23 mouse cellular contexts compared by ENCODE assay signal in genomic region chr11:19610559-19610958, GRCm38 (mm10).
A peak's percentile ranks its signal among the peaks of the same experiment; 100 is the strongest.
DNase-seq lines count a peak whose midpoint lies in the region; ATAC-seq and TF ChIP-seq lines count a peak whose summit lies in the region.
"Had no signal": no experiment of that assay in that cellular context is flagged by ENCODE, and none has a peak within 500 bp of the region (broad histone marks: within the 10 kb centered on the region; RNA-seq: fewer than 3 reads in every experiment).

No protein-coding gene starts in this region.

- TF ChIP-seq CTCF in forebrain, postnatal 0 days (IDR thresholded peaks at IDR 0.05; ENCODE audit: low read depth) = no peak

- ATAC-seq in forebrain, postnatal 0 days = no peak
- peak; percentile 72; the same call in 1 of the 2 replicates for ATAC-seq in kidney, embryonic 14.5 days (ENCODE audit: low FRiP score, low TSS enrichment)
- peak; percentile 16; the same call in 1 of the 2 replicates for ATAC-seq in neural tube, embryonic 11.5 days (ENCODE audit: insufficient read depth, low FRiP score, low TSS enrichment)
- ATAC-seq in limb, embryonic 11.5 days (ENCODE audit: insufficient number of reproducible peaks, low FRiP score, low TSS enrichment, low read depth) = no peak
- ATAC-seq in intestine, embryonic 15.5 days = no peak
- ATAC-seq: CD4-positive, CD25-positive, alpha-beta regulatory T cell, adult 4 months; forebrain, embryonic 16.5 days had no signal

- WGBS in forebrain, embryonic 10.5 days = 90% methylated on average over 6 of the region's 6 CpGs
- 85% methylated on average over 6 of the region's 6 CpGs for WGBS in forebrain, postnatal 0 days
- WGBS in kidney, embryonic 14.5 days = 17% methylated on average over 6 of the region's 6 CpGs
- WGBS in neural tube, embryonic 11.5 days = 54% methylated on average over 6 of the region's 6 CpGs
- 7% methylated on average over 6 of the region's 6 CpGs for WGBS in limb, embryonic 11.5 days
- 38% methylated on average over 6 of the region's 6 CpGs for WGBS in intestine, embryonic 15.5 days

- no peaks in the 10 kb centered on the region for H3K4me1 ChIP-seq in forebrain, embryonic 10.5 days
- H3K4me1 ChIP-seq in forebrain, postnatal 0 days (ENCODE audit: insufficient read depth) = no peaks in the 10 kb centered on the region
- no peaks in the 10 kb centered on the region for H3K4me1 ChIP-seq in kidney, embryonic 14.5 days (ENCODE audit: control insufficient read depth, insufficient read depth, low read length)
- no peaks in the 10 kb centered on the region for H3K4me1 ChIP-seq in neural tube, embryonic 11.5 days (ENCODE audit: control insufficient read depth, insufficient read depth, low read length)
- H3K4me1 ChIP-seq in limb, embryonic 11.5 days (ENCODE audit: control insufficient read depth, insufficient read depth, low read length) = no peaks in the 10 kb centered on the region
- H3K4me1 ChIP-seq in intestine, embryonic 15.5 days (replicated peaks) = no peaks in the 10 kb centered on the region
- H3K4me1 ChIP-seq: embryonic facial prominence, embryonic 12.5 days; forebrain, embryonic 12.5 days; heart, embryonic 15.5 days; hindbrain, embryonic 15.5 days had no signal

- no peak overlapping the region for H3K9ac ChIP-seq in forebrain, postnatal 0 days
- H3K9ac ChIP-seq in kidney, embryonic 14.5 days (ENCODE audit: low read depth, low read length) = no peak overlapping the region
- H3K9ac ChIP-seq in neural tube, embryonic 11.5 days (ENCODE audit: low read length) = no peak overlapping the region
- no peak overlapping the region for H3K9ac ChIP-seq in limb, embryonic 11.5 days (ENCODE audit: low read length)
- H3K9ac ChIP-seq in intestine, embryonic 15.5 days = no peak overlapping the region
- H3K9ac ChIP-seq: embryonic facial prominence, embryonic 12.5 days; forebrain, embryonic 12.5 days; heart, embryonic 15.5 days; hindbrain, embryonic 15.5 days had no signal

- H3K4me2 ChIP-seq in forebrain, postnatal 0 days (ENCODE audit: low read depth) = no peak overlapping the region
- H3K4me2 ChIP-seq in kidney, embryonic 14.5 days (replicated peaks; ENCODE audit: low read depth, low read length) = no peak overlapping the region
- H3K4me2 ChIP-seq in neural tube, embryonic 11.5 days (ENCODE audit: low read depth) = no peak overlapping the region
- H3K4me2 ChIP-seq in limb, embryonic 11.5 days (ENCODE audit: low read depth, severe bottlenecking) = no peak overlapping the region
- H3K4me2 ChIP-seq in intestine, embryonic 15.5 days (replicated peaks) = no peak overlapping the region
- H3K4me2 ChIP-seq: embryonic facial prominence, embryonic 12.5 days; forebrain, embryonic 12.5 days; heart, embryonic 11.5 days; heart, embryonic 15.5 days; hindbrain, embryonic 15.5 days had no signal

- H3K27me3 ChIP-seq in forebrain, embryonic 10.5 days (ENCODE audit: poor library complexity, severe bottlenecking) = no peaks in the 10 kb centered on the region
- no peaks in the 10 kb centered on the region for H3K27me3 ChIP-seq in forebrain, postnatal 0 days (ENCODE audit: insufficient read depth, low read length)
- H3K27me3 ChIP-seq in kidney, embryonic 14.5 days (ENCODE audit: control insufficient read depth, insufficient read depth, low read length) = no peaks in the 10 kb centered on the region
- H3K27me3 ChIP-seq in neural tube, embryonic 11.5 days (ENCODE audit: control insufficient read depth, insufficient read depth, low read length) = no peaks in the 10 kb centered on the region
- no peaks in the 10 kb centered on the region for H3K27me3 ChIP-seq in limb, embryonic 11.5 days (ENCODE audit: control insufficient read depth, insufficient read depth, low read length)
- H3K27me3 ChIP-seq in intestine, embryonic 15.5 days (replicated peaks) = no peaks in the 10 kb centered on the region
- H3K27me3 ChIP-seq: embryonic facial prominence, embryonic 12.5 days; forebrain, embryonic 12.5 days; heart, embryonic 15.5 days; hindbrain, embryonic 15.5 days had no signal

- H3K27ac ChIP-seq in forebrain, embryonic 10.5 days = no peak overlapping the region
- H3K27ac ChIP-seq in forebrain, postnatal 0 days (ENCODE audit: low read depth, low read length) = no peak overlapping the region
- no peak overlapping the region for H3K27ac ChIP-seq in kidney, embryonic 14.5 days (ENCODE audit: low read depth, low read length)
- H3K27ac ChIP-seq in neural tube, embryonic 11.5 days (ENCODE audit: low read depth, low read length) = no peak overlapping the region
- no peak overlapping the region for H3K27ac ChIP-seq in limb, embryonic 11.5 days (replicated peaks; ENCODE audit: low read depth, low read length)
- no peak overlapping the region for H3K27ac ChIP-seq in intestine, embryonic 15.5 days
- H3K27ac ChIP-seq: embryonic facial prominence, embryonic 12.5 days; forebrain, embryonic 12.5 days; gastrocnemius, adult 2 months; heart, embryonic 15.5 days; hindbrain, embryonic 15.5 days had no signal

- no peak overlapping the region for H3K4me3 ChIP-seq in forebrain, embryonic 10.5 days
- H3K4me3 ChIP-seq in forebrain, postnatal 0 days (ENCODE audit: low read depth, low read length) = no peak overlapping the region
- H3K4me3 ChIP-seq in kidney, embryonic 14.5 days (ENCODE audit: low read length) = no peak overlapping the region
- no peak overlapping the region for H3K4me3 ChIP-seq in neural tube, embryonic 11.5 days (ENCODE audit: low read depth, low read length)
- H3K4me3 ChIP-seq in limb, embryonic 11.5 days (ENCODE audit: low read depth, low read length) = no peak overlapping the region
- H3K4me3 ChIP-seq in intestine, embryonic 15.5 days (replicated peaks) = no peak overlapping the region
- H3K4me3 ChIP-seq: embryonic facial prominence, embryonic 12.5 days; forebrain, embryonic 12.5 days; gastrocnemius, adult 2 months; heart, embryonic 15.5 days; hindbrain, embryonic 15.5 days had no signal

- no peaks in the 10 kb centered on the region for H3K9me3 ChIP-seq in forebrain, embryonic 10.5 days
- H3K9me3 ChIP-seq in forebrain, postnatal 0 days (ENCODE audit: low read length) = no peaks in the 10 kb centered on the region
- no peaks in the 10 kb centered on the region for H3K9me3 ChIP-seq in kidney, embryonic 14.5 days (ENCODE audit: control insufficient read depth, low read length)
- no peaks in the 10 kb centered on the region for H3K9me3 ChIP-seq in neural tube, embryonic 11.5 days (ENCODE audit: control insufficient read depth, low read length)
- H3K9me3 ChIP-seq in limb, embryonic 11.5 days (ENCODE audit: control insufficient read depth, low read length) = no peaks in the 10 kb centered on the region
- H3K9me3 ChIP-seq in intestine, embryonic 15.5 days = no peaks in the 10 kb centered on the region
- H3K9me3 ChIP-seq: embryonic facial prominence, embryonic 12.5 days; forebrain, embryonic 12.5 days; heart, embryonic 15.5 days; hindbrain, embryonic 15.5 days had no signal

- H3K36me3 ChIP-seq in forebrain, embryonic 10.5 days (replicated peaks) = no peaks in the 10 kb centered on the region
- no peaks in the 10 kb centered on the region for H3K36me3 ChIP-seq in forebrain, postnatal 0 days (ENCODE audit: insufficient read depth)
- H3K36me3 ChIP-seq in kidney, embryonic 14.5 days (ENCODE audit: control insufficient read depth, insufficient read depth, low read length) = no peaks in the 10 kb centered on the region
- no peaks in the 10 kb centered on the region; the same call in 1 of the 2 replicates for H3K36me3 ChIP-seq in neural tube, embryonic 11.5 days (ENCODE audit: control insufficient read depth, insufficient read depth, low read length)
- H3K36me3 ChIP-seq in limb, embryonic 11.5 days (ENCODE audit: control insufficient read depth, insufficient read depth, low read length) = no peaks in the 10 kb centered on the region
- no peaks in the 10 kb centered on the region for H3K36me3 ChIP-seq in intestine, embryonic 15.5 days
- H3K36me3 ChIP-seq: embryonic facial prominence, embryonic 12.5 days; forebrain, embryonic 12.5 days; heart, embryonic 15.5 days; hindbrain, embryonic 15.5 days had no signal

- DNase-seq in forebrain, embryonic 10.5 days (ENCODE audit: extremely low spot score, low spot score) = peak; percentile 4
- DNase-seq in forebrain, postnatal 0 days = no peak
- DNase-seq in kidney, postnatal 10 days = no peak
- no peak for DNase-seq in neural tube, embryonic 11.5 days (ENCODE audit: low spot score)
- DNase-seq in neural tube, embryonic 10.5 days (ENCODE audit: extremely low spot score, low spot score) = no peak
- peak; percentile 23 for DNase-seq in limb, embryonic 11.5 days (ENCODE audit: low spot score)
- DNase-seq: adrenal gland, postnatal 14 days; B cell, adult 2 months; cerebellum, adult 11-12 months; cerebellum, adult 9-10 months; cerebellum, postnatal 25 days; gastrocnemius, adult 2 months; gastrocnemius, postnatal 25 days; heart, postnatal 14 days had no signal

Comparison
In these comparisons a context has a peak if more than half of its experiments do, and no peak if none do; other contexts are left out.
1. DNase-seq: peak in forebrain, embryonic 10.5 days (single experiment) and limb, embryonic 11.5 days (single experiment); none in forebrain, postnatal 0 days (single experiment), kidney, postnatal 10 days (single experiment), neural tube, embryonic 11.5 days (single experiment) and neural tube, embryonic 10.5 days (single experiment).
2. ATAC-seq: peak in kidney, embryonic 14.5 days (single experiment) and neural tube, embryonic 11.5 days (single experiment); none in forebrain, postnatal 0 days (single experiment), limb, embryonic 11.5 days (single experiment) and intestine, embryonic 15.5 days (single experiment).